Mouse (Mus musculus): ENCODE data around the gene Ttll3. TPM values are rescaled to one million over a fixed set of nuclear protein-coding genes. Genes with fewer than 3 reads are reported as not detected.

The Ttll3 gene
- 10 to 100 TPM; 34.3 to 35.3 TPM for total RNA-seq (2023)

DNA sequence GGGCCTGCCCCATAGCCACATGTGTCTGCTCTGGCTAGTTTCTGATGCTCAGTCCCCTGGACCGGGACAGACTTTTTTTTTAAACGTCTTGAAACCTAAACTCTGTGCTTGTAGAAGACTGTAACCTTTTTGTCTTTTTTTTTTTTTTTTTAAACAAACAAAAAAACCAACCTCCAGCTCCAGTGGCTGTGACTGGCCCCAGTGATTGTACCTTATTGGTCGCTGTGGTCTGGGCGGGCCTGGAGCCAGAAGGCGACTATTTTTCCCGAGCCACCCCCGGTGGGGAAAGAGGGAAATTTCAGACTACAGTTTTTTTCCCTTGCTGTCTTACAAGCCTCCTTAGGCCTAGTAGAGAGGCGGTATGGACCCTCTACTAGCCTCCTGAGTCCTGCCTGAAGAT is at the start of gene Ttll3:
Ttll3 (plus strand) TSS at position 301 of the 400 bp plus-strand sequence.

DNA sequence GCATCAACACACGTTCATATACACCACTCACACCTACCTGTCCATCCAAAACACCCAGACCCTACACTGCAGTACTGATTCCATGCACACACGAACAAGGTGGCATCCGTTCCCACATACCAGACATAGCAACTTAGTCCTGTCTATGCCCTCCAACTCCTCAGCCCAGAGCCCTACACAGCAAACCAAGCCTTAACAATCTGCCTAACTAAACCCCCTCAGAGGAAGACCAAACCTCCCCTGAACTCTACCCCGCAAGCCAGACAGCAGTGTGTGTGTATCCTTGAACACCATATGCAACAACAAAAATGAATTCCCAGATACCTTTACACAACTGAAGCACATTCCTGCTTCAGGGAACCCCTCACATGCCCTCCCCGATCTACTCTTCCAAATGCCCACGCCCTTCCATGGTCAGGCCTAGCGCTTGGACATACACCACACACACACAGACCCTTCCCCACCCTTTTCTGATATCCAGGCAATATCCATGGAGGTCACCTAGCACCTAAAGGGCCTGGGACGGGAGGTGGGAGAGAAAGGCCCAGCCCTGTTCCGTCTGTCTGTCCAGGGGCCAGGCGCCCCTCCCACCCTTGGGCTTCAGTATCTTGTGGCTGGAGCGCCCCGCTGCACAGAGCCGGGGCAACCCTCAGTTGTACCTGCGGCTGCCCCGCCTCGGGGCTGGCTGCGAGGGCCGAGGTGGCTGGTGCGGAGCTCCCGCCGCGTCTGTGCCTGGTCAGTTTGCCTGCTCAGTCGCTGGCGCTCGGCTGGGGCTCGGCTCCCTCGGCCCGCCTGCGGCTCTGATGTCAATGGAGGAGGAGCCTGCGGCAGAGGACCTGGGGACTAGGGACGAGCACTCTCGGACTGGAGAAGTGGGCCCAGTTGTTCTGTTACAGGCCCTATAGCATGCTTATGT is 45.6 kb upstream of the Ttll3 start, which contains the start of gene Camk1:
Camk1 (minus strand) TSS at position 808 of the 916 bp plus-strand sequence.

DNA sequence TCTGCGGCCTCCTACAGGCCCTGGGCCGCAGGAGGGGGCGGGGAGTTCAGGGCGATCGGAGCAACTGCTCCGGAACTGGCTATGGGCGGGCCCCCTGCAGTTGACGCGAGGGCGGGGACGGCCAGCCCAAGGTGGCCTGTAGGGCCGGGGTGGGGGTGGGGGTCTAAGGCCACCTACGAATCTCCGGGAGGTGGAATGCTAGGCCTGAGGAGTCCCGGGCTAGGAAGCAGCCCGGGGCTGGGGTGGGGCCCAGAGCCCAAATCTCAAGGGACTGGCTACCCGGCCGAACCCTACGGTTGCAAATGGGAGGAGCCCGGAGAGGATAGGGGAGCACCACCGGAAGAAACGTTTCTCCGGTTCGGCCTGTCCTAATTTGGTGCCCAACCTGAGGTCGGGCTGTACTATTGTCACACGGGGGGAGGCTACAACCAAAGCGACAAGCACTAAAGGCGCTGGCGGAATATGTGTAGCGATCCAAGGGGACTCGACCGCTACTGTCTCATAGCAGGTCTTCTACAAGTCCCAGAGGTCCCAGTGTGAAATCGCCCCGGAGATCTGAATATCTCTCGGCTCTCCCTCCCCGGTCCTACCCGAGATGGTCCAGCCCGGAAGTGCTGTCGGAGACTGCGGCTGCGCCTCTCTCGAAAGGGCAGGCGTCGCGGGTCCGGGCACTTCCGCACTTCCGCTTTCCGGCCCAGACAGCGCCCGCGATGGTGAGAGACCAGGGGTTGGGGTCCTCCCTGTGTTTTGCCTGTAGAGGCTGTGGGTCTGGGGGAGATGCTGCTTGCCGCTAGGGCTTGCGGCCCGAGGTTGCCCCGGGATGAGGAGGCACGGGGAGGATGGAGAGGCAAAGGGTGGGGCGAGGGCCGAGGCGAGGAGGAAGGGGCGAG is 11.3 kb upstream of the Ttll3 start, which contains the start of the genes Tada3 and Arpc4:
Tada3 (minus strand) TSS at position 388 of the 890 bp plus-strand sequence.
Arpc4 (plus strand) TSS at position 620 of the 890 bp plus-strand sequence.

DNA sequence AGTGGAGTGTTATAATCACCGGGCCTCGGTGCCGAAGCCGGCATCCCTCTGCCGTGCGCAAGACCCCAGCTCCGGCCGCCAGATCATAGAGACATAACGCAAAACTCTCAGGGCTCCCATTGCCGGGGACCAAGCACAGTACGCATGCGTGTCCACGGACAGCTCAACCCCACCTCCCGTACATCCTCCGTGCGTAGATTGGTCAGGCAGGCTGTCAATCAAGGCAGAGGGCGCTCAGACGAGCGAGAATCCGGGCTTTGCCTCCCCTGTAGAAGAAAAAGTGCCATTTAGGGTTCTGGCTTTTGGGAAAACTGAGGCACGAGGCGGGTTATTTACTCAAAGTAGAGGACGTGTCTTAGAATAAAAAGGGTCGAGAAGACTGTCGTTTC is 30.1 kb downstream of the Ttll3 start, which contains the start of gene Rpusd3:
Rpusd3 (minus strand) TSS at position 142 of the 389 bp plus-strand sequence.

DNA sequence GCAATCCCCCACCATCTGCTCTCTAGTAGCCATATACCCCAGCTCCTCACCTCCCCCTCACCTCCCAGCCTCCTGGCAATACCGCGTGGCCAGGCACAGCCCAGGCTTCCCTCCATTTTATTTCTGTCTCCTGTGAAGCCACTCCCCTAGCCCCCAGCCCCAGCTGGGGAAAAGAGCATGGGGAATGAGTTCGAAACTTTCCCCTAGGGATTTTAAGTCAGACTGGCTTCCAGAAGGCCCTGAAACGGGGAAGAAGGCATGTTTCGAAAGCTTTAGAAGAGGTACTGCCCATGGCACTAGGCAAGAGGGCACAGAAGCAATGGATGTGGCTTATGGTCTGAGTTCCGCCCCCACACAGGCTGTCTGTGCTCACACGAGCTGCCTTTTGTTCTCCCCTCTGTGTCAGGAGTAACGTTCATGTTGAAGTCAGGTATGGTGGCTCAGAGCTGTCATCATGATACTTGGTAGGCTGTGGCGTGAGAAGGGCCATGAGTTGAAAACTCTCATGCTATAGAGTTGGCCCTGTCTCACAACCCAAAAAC is 46.7 kb downstream of the Ttll3 start, which contains the start of gene Cidec:
Cidec (minus strand) TSS at position 97 of the 542 bp plus-strand sequence.

DNA sequence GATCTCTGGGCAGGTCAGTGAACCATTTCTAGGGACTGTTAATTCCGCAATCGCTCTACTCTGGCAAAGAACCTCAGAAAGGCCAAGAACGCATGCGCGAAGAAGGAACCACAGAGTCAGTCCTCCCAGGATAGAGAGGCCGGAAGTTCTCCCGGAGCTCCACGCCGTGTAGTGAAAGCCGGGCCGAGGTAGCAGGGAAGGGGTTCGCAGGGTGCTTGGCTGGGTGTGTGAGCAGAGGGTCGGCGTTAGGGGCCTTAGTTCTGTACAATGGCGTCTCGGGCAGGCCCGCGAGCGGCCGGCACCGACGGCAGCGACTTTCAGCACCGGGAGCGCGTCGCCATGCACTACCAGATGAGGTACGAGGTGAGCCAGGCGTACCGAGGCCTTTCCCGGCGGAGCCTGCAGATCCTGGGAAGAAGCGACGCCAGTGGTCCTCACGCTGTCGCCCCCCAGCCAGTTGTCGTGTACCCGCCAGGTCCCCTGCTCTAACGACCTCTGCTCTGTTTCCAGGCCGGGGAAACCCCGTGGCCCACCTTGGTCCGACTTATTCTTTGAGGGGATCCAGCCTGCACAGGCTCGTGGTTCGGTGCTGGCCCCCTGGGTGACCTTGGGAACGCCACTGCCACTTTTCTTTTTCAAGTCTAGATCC is 53.5 kb downstream of the Ttll3 start, which contains the start of gene Jagn1:
Jagn1 (plus strand) TSS at position 128 of the 649 bp plus-strand sequence.

DNA sequence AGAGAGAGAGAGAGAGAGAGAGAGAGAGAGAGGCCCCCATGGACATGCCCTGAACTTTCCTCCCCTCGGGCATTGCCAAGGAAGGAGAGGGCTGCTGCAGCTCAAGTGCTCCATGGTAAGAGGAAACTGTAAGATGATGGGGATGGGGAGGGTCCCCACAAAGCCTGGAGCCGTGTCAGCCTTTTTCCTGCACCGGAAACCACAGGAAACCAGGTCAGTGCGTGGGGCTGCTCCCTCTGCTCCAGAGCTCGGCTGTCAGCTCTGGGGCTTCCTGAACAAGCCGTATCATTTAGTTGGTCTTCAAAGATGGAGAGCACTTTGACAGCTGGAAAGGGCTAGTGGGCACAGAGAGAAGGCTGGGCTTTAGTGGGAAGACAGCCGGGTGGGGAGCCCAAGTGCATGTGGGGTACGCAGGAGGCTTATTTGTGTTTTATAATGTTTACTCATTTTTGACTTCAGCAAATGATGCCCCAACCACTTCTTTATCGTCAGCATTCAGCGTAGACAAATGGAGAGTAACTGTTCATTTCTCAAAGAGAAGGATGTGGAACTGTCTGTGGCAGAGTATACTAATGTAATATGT is 69.0 kb downstream of the Ttll3 start, which contains the start of gene Il17re:
Il17re (plus strand) TSS at position 533 of the 583 bp plus-strand sequence.

Other genes starting within 250 kb of the Ttll3 start
- 1 to 10 TPM in 1 of 2 experiments, not detected in 1; 1.3 TPM for gene Lhfpl4, start 193.9 kb upstream of the Ttll3 start, total RNA-seq (2023)
- 10 to 100 TPM; 48.3 to 50.3 TPM for gene Mtmr14, start 151.4 kb upstream of the Ttll3 start, total RNA-seq (2023)
- 1 to 10 TPM in 1 of 2 experiments, under 1 TPM in 1; 0.57 to 1.6 TPM for gene Cpne9, start 107.0 kb upstream of the Ttll3 start, total RNA-seq (2023)
- 100 to 1,000 TPM; 110 to 113 TPM for gene Brpf1, start 82.1 kb upstream of the Ttll3 start, total RNA-seq (2023)
- 10 to 100 TPM; 10.9 to 11.4 TPM for gene Ogg1, start 62.3 kb upstream of the Ttll3 start, total RNA-seq (2023)
- 10 to 100 TPM; 32.5 to 35.2 TPM for gene Camk1, start 45.3 kb upstream of the Ttll3 start, total RNA-seq (2023)
- 10 to 100 TPM; 24.6 to 27.1 TPM for gene Tada3, start 11.4 kb upstream of the Ttll3 start, total RNA-seq (2023)
- gene Arpc4, start 11.1 kb upstream of the Ttll3 start, total RNA-seq (2023): 100 to 1,000 TPM; 474 to 514 TPM
- 1 to 10 TPM; 3.1 to 3.7 TPM for gene Rpusd3, start 30.1 kb downstream of the Ttll3 start, total RNA-seq (2023)
- gene Cidec, start 46.5 kb downstream of the Ttll3 start, total RNA-seq (2023): not detected
- gene Jagn1, start 53.3 kb downstream of the Ttll3 start, total RNA-seq (2023): 10 to 100 TPM; 10.6 to 11.6 TPM
- not detected for gene Il17re, start 69.2 kb downstream of the Ttll3 start, total RNA-seq (2023)
- gene Il17rc, start 82.2 kb downstream of the Ttll3 start, total RNA-seq (2023): not detected
- 1 to 10 TPM; 2.6 to 3.2 TPM for gene Creld1, start 94.0 kb downstream of the Ttll3 start, total RNA-seq (2023)
- gene Prrt3, start 112.7 kb downstream of the Ttll3 start, total RNA-seq (2023): under 1 TPM in 1 of 2 experiments, not detected in 1; 0.13 TPM
- 10 to 100 TPM; 44.1 to 51.6 TPM for gene Emc3, start 142.4 kb downstream of the Ttll3 start, total RNA-seq (2023)
- gene Fancd2, start 142.4 kb downstream of the Ttll3 start, total RNA-seq (2023): 10 to 100 TPM; 14.5 to 16.7 TPM
- gene Fancd2os, start 211.5 kb downstream of the Ttll3 start, total RNA-seq (2023): not detected
- gene Brk1, start 215.5 kb downstream of the Ttll3 start, total RNA-seq (2023): 100 to 1,000 TPM; 120 to 142 TPM
- gene Vhl, start 234.7 kb downstream of the Ttll3 start, total RNA-seq (2023): 10 to 100 TPM; 17.4 to 24.4 TPM
- gene Irak2, start 249.2 kb downstream of the Ttll3 start, total RNA-seq (2023): 100 to 1,000 TPM; 101 to 119 TPM

All from neutrophil, adult 59 days (primary cell).